Mouse (Mus musculus): ENCODE results near the gene Fyb2. TPM values are rescaled to one million over a fixed set of nuclear protein-coding genes. Genes with fewer than 3 reads are reported as not detected.
A peak's percentile ranks its signal among the peaks of the same experiment; 100 is the strongest.
"Not testable (repeated sequence)": the region's sequence is repeated elsewhere in the genome, so short reads cannot be mapped to it uniquely, and the experiment has no call there.

Fyb2 gene
- polyA plus RNA-seq, 1 experiment from 2014 or later, result 0.30 TPM

GRCm38 (mm10) chr4:105004649-105005048 is 91.4 kb downstream of the Fyb2 start:
- ATAC-seq; H3K27me3 ChIP-seq; in situ Hi-C loops (cut with MboI; ENCODE audit: low pct_unique_long_range_greater_than_20kb); DNase-seq (ENCODE audit: low read depth, low spot score); POLR2A ChIA-PET: not testable (repeated sequence)
- peak; percentile 30 for TF ChIP-seq CTCF (IDR thresholded peaks at IDR 0.05)
- CTCF ChIA-PET, result interaction anchor here (0.8 kb wide), 1 partner anchor 9 kb away, joined by 3 read pairs; no protein-coding TSS in a partner anchor

- DNase-seq (ENCODE audit: low read depth, low spot score) (no peak), ATAC-seq (no peak)
- TF ChIP-seq CTCF (IDR thresholded peaks at IDR 0.05), result no peak
- ChIA-PET CTCF (no interaction called here), POLR2A (interaction anchor here (0.6 kb wide), 1 partner anchor 1088 kb away, joined by 5 read pairs; no protein-coding TSS in a partner anchor)
- no peaks in the 10 kb centered on the region for H3K27me3 ChIP-seq
- in situ Hi-C loops (cut with MboI; ENCODE audit: low pct_unique_long_range_greater_than_20kb), result no loop called here
These were observed 94.2 kb downstream of the Fyb2 start for GRCm38 (mm10) chr4:105007360-105008018.

GRCm38 (mm10) chr4:105013718-105014117 is 100.5 kb downstream of the Fyb2 start:
- no peaks in the 10 kb centered on the region for H3K27me3 ChIP-seq
- POLR2A ChIA-PET, result no interaction called here
- in situ Hi-C loops (cut with MboI; ENCODE audit: low pct_unique_long_range_greater_than_20kb), result no loop called here
- no peak for TF ChIP-seq CTCF (IDR thresholded peaks at IDR 0.05)
- no peak for DNase-seq (ENCODE audit: low read depth, low spot score)
- CTCF ChIA-PET, result interaction anchor here (1.0 to 1.3 kb wide), 3 partner anchors 9 to 26 kb away, joined by 3 read pairs; no protein-coding TSS in a partner anchor
- ATAC-seq, result no peak

GRCm38 (mm10) chr4:105015496-105015895 is 102.2 kb downstream of the Fyb2 start:
- POLR2A ChIA-PET, result no interaction called here
- no peaks in the 10 kb centered on the region for H3K27me3 ChIP-seq
- no peak for TF ChIP-seq CTCF (IDR thresholded peaks at IDR 0.05)
- in situ Hi-C loops (cut with MboI; ENCODE audit: low pct_unique_long_range_greater_than_20kb), result no loop called here
- no peak for ATAC-seq
- DNase-seq (ENCODE audit: low read depth, low spot score), result no peak
- CTCF ChIA-PET, result no interaction called here

- CTCF ChIA-PET, result no interaction called here
- ATAC-seq, result no peak
- no peaks in the 10 kb centered on the region for H3K27me3 ChIP-seq
- no peak for TF ChIP-seq CTCF (IDR thresholded peaks at IDR 0.05)
- in situ Hi-C loops (cut with MboI; ENCODE audit: low pct_unique_long_range_greater_than_20kb), result no loop called here
- DNase-seq (ENCODE audit: low read depth, low spot score), result no peak
- POLR2A ChIA-PET, result no interaction called here
These were observed 102.9 kb downstream of the Fyb2 start for GRCm38 (mm10) chr4:105016006-105016613.

- POLR2A ChIA-PET, result no interaction called here
These were observed 114.0 kb downstream of the Fyb2 start for GRCm38 (mm10) chr4:105027278-105027677.

GRCm38 (mm10) chr4:105031104-105031503 is 117.8 kb downstream of the Fyb2 start:
- no peak for TF ChIP-seq CTCF (IDR thresholded peaks at IDR 0.05)
- no peak for DNase-seq (ENCODE audit: low read depth, low spot score)
- ChIA-PET POLR2A (no interaction called here), CTCF (interaction anchor here (1.0 to 2.4 kb wide), 3 partner anchors 92 to 1194 kb away, joined by 3 to 12 read pairs (median 3); no protein-coding TSS in a partner anchor)
- in situ Hi-C loops (cut with MboI; ENCODE audit: low pct_unique_long_range_greater_than_20kb), result loop anchor here (10.0 kb wide), 1 partner anchor 116 kb away; the partner anchor contains the start of gene Fyb2
- no peaks in the 10 kb centered on the region for H3K27me3 ChIP-seq
- ATAC-seq, result no peak

More at GRCm38 (mm10) chr4:105027278-105027677, 114.0 kb downstream of the Fyb2 start:
- DNase-seq (ENCODE audit: low read depth, low spot score) (no peak), ATAC-seq (no peak)
- no peaks in the 10 kb centered on the region for H3K27me3 ChIP-seq
- in situ Hi-C loops (cut with MboI; ENCODE audit: low pct_unique_long_range_greater_than_20kb), result no loop called here
- CTCF ChIA-PET, result no interaction called here
- no peak for TF ChIP-seq CTCF (IDR thresholded peaks at IDR 0.05)

- ChIA-PET CTCF (interaction anchor here (1.1 to 2.4 kb wide), 3 partner anchors 87 to 93 kb away, joined by 3 to 12 read pairs (median 3); no protein-coding TSS in a partner anchor), POLR2A (no interaction called here)
- ATAC-seq (peak; percentile 35), DNase-seq (ENCODE audit: low read depth, low spot score) (peak; percentile 19)
- TF ChIP-seq CTCF (IDR thresholded peaks at IDR 0.05), result peak; percentile 43
- in situ Hi-C loops (cut with MboI; ENCODE audit: low pct_unique_long_range_greater_than_20kb), result loop anchor here (10.0 kb wide), 1 partner anchor 118 kb away; the partner anchor contains the start of gene Fyb2
- H3K27me3 ChIP-seq, result no peaks in the 10 kb centered on the region
These were observed 119.9 kb downstream of the Fyb2 start for GRCm38 (mm10) chr4:105033153-105033552.

GRCm38 (mm10) chr4:105034259-105034658 is 121.0 kb downstream of the Fyb2 start:
- no peaks in the 10 kb centered on the region for H3K27me3 ChIP-seq
- in situ Hi-C loops (cut with MboI; ENCODE audit: low pct_unique_long_range_greater_than_20kb), result loop anchor here (10.0 kb wide), 1 partner anchor 119 kb away; the partner anchor contains the start of gene Fyb2
- peak; percentile 33 for TF ChIP-seq CTCF (IDR thresholded peaks at IDR 0.05)
- DNase-seq (ENCODE audit: low read depth, low spot score), result no peak
- ChIA-PET CTCF (interaction anchor here (1.1 to 1.5 kb wide), 4 partner anchors 9 to 87 kb away, joined by 3 to 5 read pairs (median 4); no protein-coding TSS in a partner anchor), POLR2A (interaction anchor here (0.6 kb wide), 1 partner anchor 382 kb away, joined by 5 read pairs; no protein-coding TSS in a partner anchor)
- no peak for ATAC-seq

GRCm38 (mm10) chr4:105050041-105050440 is 136.8 kb downstream of the Fyb2 start:
- POLR2A ChIA-PET, result no interaction called here
- CTCF ChIA-PET, result interaction anchor here (0.7 to 1.4 kb wide), 2 partner anchors 12 to 28 kb away, joined by 3 read pairs; no protein-coding TSS in a partner anchor
- in situ Hi-C loops (cut with MboI; ENCODE audit: low pct_unique_long_range_greater_than_20kb), result no loop called here
- TF ChIP-seq CTCF (IDR thresholded peaks at IDR 0.05), result no peak
- ATAC-seq (no peak), DNase-seq (ENCODE audit: low read depth, low spot score) (no peak)
- H3K27me3 ChIP-seq, result no peaks in the 10 kb centered on the region

- no peak for TF ChIP-seq CTCF (IDR thresholded peaks at IDR 0.05)
- DNase-seq (ENCODE audit: low read depth, low spot score), result no peak
- CTCF ChIA-PET, result interaction anchor here (1.3 to 1.6 kb wide), 3 partner anchors 11 to 71 kb away, joined by 3 to 4 read pairs (median 3); no protein-coding TSS in a partner anchor
- in situ Hi-C loops (cut with MboI; ENCODE audit: low pct_unique_long_range_greater_than_20kb), result no loop called here
- no peak for ATAC-seq
- POLR2A ChIA-PET, result no interaction called here
- no peaks in the 10 kb centered on the region for H3K27me3 ChIP-seq
These were observed 138.0 kb downstream of the Fyb2 start for GRCm38 (mm10) chr4:105051291-105051690.

Other genes starting within 250 kb of the Fyb2 start
- not detected for gene C8b, start 147.1 kb upstream of the Fyb2 start, polyA plus RNA-seq (2021)
- gene Gm17662, start 56.1 kb upstream of the Fyb2 start, polyA plus RNA-seq (2021), result not detected
- not detected for gene C8a, start 37.1 kb upstream of the Fyb2 start, polyA plus RNA-seq (2021)
- 12.6 TPM for gene Prkaa2, start 196.4 kb downstream of the Fyb2 start, polyA plus RNA-seq (2021)
- 51.7 TPM for gene Plpp3, start 243.9 kb downstream of the Fyb2 start, polyA plus RNA-seq (2021)